Mouse (Mus musculus) T-cell, adult 2 months (primary cell): ENCODE measurements around the gene Pmepa1.

Experiments
- DNase-seq: peaks from one replicate; pipeline ENCODE4 v3.0.0; 2022; ENCODE audit warnings: low spot score

Pmepa1 gene

GRCm38 (mm10) chr2:173276409-173276808, at the start of gene Pmepa1:
TSS of gene Pmepa1 (minus strand) at chr2:173276533.
- DNase-seq = peak; percentile 84

DNA sequence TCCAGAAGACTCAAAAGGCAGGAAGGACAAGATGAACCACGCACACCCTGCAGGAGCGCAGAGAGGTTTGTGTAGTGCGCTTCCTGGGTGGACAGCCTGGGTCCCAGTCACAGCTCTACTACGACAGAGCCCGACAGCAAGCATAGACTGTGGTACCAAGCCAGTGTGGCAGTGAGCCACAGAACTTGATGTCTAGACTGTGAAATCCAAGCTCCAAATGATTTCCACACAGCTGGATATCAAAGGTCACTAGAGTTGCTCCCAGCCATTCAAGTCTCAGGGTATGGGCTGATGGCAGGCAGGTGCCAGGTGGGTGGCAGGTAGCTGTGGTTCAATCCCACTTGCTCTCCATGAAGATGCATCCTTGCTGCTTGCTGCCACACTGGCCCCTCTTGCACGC, 45.4 kb upstream of the Pmepa1 start:
- no peak for DNase-seq

- DNase-seq = no peak
Measured at GRCm38 (mm10) chr2:173321194-173321593, 44.9 kb upstream of the Pmepa1 start.

DNA sequence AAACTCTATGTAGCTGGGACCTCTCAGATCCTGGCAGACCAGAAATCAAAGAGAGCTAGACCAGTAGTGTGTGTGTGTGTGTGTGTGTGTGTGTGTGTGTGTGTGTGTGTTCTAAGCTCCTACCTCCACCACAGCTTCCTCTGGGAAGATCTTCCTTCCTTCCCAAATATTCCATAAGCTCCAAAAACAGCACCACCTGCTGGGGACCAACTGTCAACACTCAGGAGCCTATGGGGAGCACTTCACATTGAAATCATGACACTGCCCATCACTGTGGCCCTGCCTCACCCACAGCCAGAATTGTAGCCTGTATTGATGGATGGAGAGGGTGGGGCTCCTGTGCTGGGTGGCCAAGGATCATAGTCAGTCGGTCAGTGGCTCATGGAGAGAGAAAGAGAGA, 38.0 kb upstream of the Pmepa1 start:
- DNase-seq = no peak

- DNase-seq = no peak
Measured at GRCm38 (mm10) chr2:173308486-173308885, 32.2 kb upstream of the Pmepa1 start.

DNA sequence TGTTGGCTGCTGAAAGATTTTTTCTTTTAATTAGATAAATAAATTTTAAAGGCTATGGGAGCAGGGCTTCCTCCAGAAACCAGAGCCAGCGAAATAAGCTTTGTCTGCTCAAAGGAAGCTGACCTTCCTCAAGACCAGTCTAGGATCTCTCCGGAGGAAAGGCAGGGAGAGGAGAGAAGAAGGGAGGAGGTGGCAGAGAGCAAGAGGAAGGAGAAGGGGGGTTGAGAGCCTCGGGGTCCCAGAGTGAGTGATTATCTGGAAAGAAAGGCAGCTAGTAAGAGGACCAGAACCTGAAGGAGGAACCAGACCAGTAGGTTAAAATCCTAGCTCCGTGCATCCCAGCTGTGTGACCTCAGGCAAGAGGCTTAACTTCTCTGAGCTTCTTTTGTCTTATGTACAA, 31.7 kb upstream of the Pmepa1 start:
- no peak for DNase-seq

DNA sequence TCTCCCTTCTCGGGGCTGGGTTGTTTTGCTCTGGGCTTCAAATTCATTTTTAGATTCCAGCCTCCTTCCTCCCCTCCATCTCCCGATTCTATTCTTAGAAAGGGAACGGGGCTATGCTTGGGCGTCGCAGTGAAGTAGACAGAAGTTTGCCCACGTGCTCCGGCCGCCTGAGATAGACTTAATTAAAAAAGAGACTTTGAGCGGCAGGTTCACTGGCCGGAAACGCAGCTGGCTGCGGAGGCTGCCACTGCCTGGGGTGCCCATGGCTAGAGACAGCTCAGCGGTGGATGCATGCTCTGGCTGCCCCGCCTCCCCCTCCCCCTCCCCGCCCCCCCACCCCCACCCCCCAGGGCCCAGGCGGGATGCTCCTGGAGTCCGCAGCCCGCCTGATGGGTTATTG, 31.2 kb upstream of the Pmepa1 start:
- peak; percentile 33 for DNase-seq

- peak; percentile 24 for DNase-seq
Measured at GRCm38 (mm10) chr2:173306734-173307525, 30.6 kb upstream of the Pmepa1 start.

DNA sequence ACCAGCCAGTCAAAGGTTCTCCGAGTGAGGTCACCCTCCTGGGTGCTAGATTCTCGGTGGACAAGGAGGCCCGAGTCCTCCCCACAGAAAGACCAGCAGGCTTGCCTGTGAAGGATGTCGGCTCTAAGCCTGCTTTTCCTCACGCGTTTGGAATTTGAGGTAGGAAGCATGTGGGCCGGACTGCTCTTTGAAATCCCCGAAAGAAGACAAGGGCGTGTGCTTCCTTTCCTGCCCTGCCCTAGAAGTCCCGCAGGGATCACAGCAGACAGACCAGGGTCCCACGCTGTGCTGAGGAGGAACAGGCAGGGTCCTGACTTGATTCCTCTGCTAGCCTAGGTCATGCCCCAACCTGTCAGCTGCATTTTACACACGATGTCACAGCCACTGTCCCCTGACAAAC, 28.7 kb upstream of the Pmepa1 start:
- DNase-seq = no peak

- DNase-seq = no peak
Measured at GRCm38 (mm10) chr2:173300663-173301630, 24.6 kb upstream of the Pmepa1 start.

DNA sequence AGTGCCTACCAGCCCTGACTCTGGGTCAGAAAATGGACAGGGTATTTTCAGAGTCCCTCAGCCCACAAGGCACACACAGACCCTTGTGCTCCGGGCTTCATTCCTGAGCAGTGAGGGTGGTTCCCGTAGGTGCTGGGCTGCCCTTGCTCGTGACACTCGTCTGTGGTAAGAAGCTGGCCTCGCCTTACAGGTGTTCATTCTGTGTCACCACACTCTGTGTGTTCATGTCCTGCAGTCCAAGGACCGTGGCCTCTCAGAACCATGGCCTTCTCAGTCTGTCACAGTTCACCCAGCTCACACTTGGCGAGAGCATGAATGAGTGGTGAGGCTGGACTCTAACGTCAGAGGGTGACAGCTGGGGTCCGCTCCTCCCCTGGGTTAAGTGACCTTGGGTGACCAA, 20.1 kb upstream of the Pmepa1 start:
- DNase-seq = no peak

GRCm38 (mm10) chr2:173293042-173293441, 16.7 kb upstream of the Pmepa1 start:
- no peak for DNase-seq

DNA sequence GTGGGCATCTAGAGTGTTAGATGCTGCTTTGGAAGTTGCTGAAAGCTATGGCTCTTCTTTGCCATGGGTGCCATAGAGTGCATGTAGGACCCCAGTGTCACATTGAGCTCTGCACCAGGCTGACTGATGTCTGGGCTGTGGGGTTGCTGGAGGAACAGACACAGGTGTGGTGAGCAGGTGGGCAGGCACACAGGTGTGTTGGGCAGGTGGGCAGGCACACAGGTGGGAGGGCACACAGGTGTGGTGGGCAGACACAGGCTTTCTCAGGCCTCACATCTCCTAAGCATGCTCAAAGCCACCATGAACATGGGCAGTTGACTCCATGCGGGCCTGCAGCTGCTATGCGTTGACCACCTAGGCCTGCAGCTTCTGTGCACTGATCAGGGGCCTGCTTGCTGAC, 16.2 kb upstream of the Pmepa1 start:
- DNase-seq = no peak

GRCm38 (mm10) chr2:173290981-173291380, 14.6 kb upstream of the Pmepa1 start:
- no peak for DNase-seq

DNA sequence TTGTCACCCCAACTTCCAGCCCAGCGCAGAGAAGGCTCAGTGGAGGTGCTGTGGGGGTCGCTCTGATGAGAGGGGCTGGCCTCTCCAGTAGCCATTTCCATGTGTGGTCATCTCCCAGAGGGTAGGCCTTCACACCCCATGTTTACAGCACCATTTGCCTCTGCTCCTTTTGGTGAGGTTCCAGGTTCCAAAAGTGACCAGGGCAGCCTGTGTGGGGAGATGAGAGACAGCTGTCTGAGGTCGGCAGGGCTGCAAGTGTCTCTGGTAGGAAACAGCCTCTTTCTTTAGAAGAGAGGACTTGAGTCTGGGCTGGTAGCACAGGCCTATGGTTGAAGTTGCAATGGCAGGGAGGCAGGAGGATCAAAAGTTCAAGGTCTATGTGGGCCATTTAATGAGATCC, 13.6 kb upstream of the Pmepa1 start:
- no peak for DNase-seq

DNA sequence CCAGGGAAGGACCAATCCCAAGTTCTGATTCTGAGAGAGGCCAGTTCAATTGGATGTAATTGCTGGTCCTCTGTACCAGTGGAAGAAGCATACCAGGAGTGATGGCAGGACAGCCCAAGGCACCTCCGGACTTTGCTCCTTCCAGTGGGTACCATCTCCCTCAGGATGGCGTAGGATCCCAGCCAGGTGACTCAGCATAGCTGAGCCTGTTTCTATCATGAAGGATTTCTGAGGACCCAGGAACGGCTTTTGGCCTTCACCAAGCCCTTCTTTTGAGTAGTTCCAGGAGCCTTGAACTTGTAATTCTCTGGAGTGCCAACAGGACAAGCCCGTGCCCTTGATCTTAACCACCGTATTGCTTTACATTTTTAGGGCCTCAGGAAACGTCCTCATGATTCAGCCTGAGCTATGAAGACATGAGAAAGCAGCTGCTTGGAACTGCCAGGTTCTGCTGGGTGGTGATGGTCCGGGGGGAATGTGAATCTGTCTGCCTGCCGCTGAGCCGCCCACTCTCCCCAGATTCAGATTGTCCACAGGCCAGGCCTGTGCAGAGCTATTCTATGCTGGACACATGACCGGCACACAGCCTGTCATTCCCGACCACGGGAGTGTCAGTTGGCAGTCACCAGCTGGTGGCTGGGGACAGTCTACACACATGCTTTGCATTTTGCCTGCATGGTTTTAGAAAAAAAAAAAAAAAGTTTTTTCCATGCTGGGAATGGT, 9.6 kb upstream of the Pmepa1 start:
- DNase-seq = no peak

GRCm38 (mm10) chr2:173284771-173285170, 8.4 kb upstream of the Pmepa1 start:
- DNase-seq = no peak

DNA sequence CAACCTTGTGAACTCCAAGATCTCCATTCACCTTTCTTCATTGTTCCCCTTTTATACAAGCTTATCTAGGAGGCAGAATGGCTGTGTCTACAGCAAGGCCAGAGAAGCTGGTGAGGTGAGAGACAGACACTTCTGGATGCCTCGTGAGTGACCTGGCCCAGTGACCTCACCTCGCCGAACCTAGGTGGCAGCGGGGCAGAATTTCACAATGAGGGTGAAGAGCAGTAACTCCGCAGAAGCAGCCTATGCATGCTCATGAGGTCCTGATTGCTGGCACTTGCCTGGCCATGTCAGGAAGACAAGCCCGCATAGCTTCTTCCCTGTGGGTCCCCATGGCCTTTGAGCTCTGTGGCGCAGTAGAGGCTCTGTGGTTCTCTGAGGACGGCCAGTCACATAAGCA, 5.9 kb upstream of the Pmepa1 start:
- DNase-seq = no peak

- no peak for DNase-seq
Measured at GRCm38 (mm10) chr2:173281021-173281937, 4.9 kb upstream of the Pmepa1 start.

DNA sequence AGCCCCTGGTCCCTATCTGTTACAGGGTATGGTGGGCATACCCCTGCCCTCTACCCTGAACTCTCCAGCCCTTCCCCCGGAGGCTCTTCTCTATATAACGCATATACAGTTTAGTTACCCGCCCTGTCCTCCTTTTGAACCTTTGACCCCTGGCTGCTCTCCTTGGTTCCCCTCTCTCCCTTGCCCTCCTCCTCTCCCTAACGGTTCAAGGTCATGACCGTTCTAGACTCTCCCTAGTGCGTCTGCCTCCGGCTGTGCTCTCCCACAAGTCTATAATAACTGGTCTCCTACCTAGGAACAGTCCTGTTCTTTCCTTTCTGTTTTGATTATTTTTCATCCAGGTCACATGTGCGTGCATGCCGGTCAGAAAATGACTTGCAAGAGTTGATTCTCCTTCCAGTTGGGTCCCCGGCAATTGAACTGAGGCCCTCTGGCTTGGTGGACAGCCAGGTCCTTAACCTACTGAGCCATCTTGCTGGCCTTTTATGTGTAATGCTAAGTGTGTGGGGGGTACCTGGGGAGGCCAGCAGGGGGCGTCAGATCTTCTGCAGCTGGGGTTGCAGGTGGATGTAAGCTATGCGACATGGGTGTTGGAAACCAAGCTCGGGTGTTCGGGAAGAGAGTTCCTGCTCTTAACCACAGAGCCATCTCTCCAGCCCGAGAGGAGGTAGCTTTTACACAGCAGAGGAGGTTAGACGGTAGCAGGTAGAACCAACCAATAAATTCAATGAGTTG, 2.7 kb upstream of the Pmepa1 start:
- peak; percentile 54 for DNase-seq

GRCm38 (mm10) chr2:173276859-173277258, 526 bp upstream of the Pmepa1 start:
- DNase-seq = no peak
